Mouse (Mus musculus) regulatory T cell (primary cell): ENCODE results near the gene Prelid1.

Experiments
- in situ Hi-C: fragments of 300-600 bp; cut with MboI, MseI; formaldehyde crosslinking; loops from one replicate; pipeline ENCODE4 v1.15.1; 2025; ENCODE audit warnings: high pct_unique_total_duplicates

Gene Prelid1

GRCm38 (mm10) chr13:55332331-55332730, 12.0 kb downstream of the Prelid1 start:
- in situ Hi-C loops = no loop called here

- in situ Hi-C loops = no loop called here
These were observed 15.4 kb downstream of the Prelid1 start for GRCm38 (mm10) chr13:55335701-55336100.

GRCm38 (mm10) chr13:55337341-55337975, 17.2 kb downstream of the Prelid1 start:
- in situ Hi-C loops = no loop called here

- in situ Hi-C loops = no loop called here
These were observed 18.1 kb downstream of the Prelid1 start for GRCm38 (mm10) chr13:55338131-55339054.

GRCm38 (mm10) chr13:55339259-55339658, 19.0 kb downstream of the Prelid1 start:
- in situ Hi-C loops = no loop called here

GRCm38 (mm10) chr13:55342469-55342868, 22.2 kb downstream of the Prelid1 start:
- in situ Hi-C loops = no loop called here

GRCm38 (mm10) chr13:55344286-55344685, 24.0 kb downstream of the Prelid1 start:
- in situ Hi-C loops = no loop called here

GRCm38 (mm10) chr13:55346745-55347144, 26.4 kb downstream of the Prelid1 start:
- in situ Hi-C loops = no loop called here

- in situ Hi-C loops = no loop called here
These were observed 40.8 kb downstream of the Prelid1 start for GRCm38 (mm10) chr13:55361145-55361544.

- in situ Hi-C loops = no loop called here
These were observed 41.7 kb downstream of the Prelid1 start for GRCm38 (mm10) chr13:55361974-55362452.

GRCm38 (mm10) chr13:55362453-55363060, 42.3 kb downstream of the Prelid1 start, which contains the start of gene Lman2:
Gene Lman2, minus strand, starts transcription at chr13:55362783.
- in situ Hi-C loops = no loop called here

GRCm38 (mm10) chr13:55368401-55368800, 48.1 kb downstream of the Prelid1 start:
- in situ Hi-C loops = no loop called here

GRCm38 (mm10) chr13:55369531-55370114, 49.3 kb downstream of the Prelid1 start, which contains the start of gene Rgs14:
Gene Rgs14, plus strand, starts transcription at chr13:55369732.
- in situ Hi-C loops = no loop called here

GRCm38 (mm10) chr13:55370234-55370633, 49.9 kb downstream of the Prelid1 start:
- in situ Hi-C loops = no loop called here

- in situ Hi-C loops = no loop called here
These were observed 50.8 kb downstream of the Prelid1 start for GRCm38 (mm10) chr13:55371007-55371681.

GRCm38 (mm10) chr13:55371740-55372139, 51.4 kb downstream of the Prelid1 start:
- in situ Hi-C loops = no loop called here

GRCm38 (mm10) chr13:55374206-55374924, 54.1 kb downstream of the Prelid1 start:
- in situ Hi-C loops = no loop called here
